Mouse (Mus musculus) lung, adult 2 months (tissue): Measurements from ENCODE around the gene Cyth1. TPM values are rescaled to one million over a fixed set of nuclear protein-coding genes. Genes with fewer than 3 reads are reported as not detected.
A peak's percentile ranks its signal among the peaks of the same experiment; 100 is the strongest.

Source experiments
- DNase-seq: peaks from one replicate; pipeline ENCODE4 v3.0.0; 2022
- H3K4me1 ChIP-seq: fragments of 200-500 bp; 2 replicates; pipeline ENCODE4 v1.6.1; 2011; ENCODE audit warnings: low read length; ENCODE audit not compliant: control insufficient read depth, insufficient read depth
- H3K4me3 ChIP-seq: fragments of 200-500 bp; replicated peaks from 2 replicates; pipeline ENCODE3; 2011; ENCODE audit warnings: low read depth, mild to moderate bottlenecking, control low read depth, low read length; ENCODE audit errors: extremely low read depth
- CTCF ChIP-seq: fragments of 200-500 bp; IDR thresholded peaks from 2 replicates; pipeline ENCODE4 v1.5.1; 2011; ENCODE audit warnings: mild to moderate bottlenecking, low read length, control low read depth; ENCODE audit not compliant: insufficient read depth
- POLR2A ChIP-seq: fragments of 200-500 bp; IDR thresholded peaks from 2 replicates; pipeline ENCODE4 v1.6.1; 2011; ENCODE audit warnings: low read depth, mild to moderate bottlenecking, control low read depth, low read length, borderline replicate concordance; ENCODE audit errors: extremely low read depth
- WGBS: fragments of 180-500 bp; shearing (Covaris S2); methylation state at CpG from one replicate; pipeline ENCODE4 v1.1.7; 2018; 5-methylcytosine and 5-hydroxymethylcytosine counted together
- polyA plus RNA-seq: library from polyadenylated mRNA; depleted of rRNA; stranded (reverse); fragments of >200 nt; gene quantifications from 2 replicates; pipeline ENCODE4 v1.2.3, GENCODE M21; 2012

Cyth1 gene
- polyA plus RNA-seq, 1 experiment = 23.1 TPM

DNA sequence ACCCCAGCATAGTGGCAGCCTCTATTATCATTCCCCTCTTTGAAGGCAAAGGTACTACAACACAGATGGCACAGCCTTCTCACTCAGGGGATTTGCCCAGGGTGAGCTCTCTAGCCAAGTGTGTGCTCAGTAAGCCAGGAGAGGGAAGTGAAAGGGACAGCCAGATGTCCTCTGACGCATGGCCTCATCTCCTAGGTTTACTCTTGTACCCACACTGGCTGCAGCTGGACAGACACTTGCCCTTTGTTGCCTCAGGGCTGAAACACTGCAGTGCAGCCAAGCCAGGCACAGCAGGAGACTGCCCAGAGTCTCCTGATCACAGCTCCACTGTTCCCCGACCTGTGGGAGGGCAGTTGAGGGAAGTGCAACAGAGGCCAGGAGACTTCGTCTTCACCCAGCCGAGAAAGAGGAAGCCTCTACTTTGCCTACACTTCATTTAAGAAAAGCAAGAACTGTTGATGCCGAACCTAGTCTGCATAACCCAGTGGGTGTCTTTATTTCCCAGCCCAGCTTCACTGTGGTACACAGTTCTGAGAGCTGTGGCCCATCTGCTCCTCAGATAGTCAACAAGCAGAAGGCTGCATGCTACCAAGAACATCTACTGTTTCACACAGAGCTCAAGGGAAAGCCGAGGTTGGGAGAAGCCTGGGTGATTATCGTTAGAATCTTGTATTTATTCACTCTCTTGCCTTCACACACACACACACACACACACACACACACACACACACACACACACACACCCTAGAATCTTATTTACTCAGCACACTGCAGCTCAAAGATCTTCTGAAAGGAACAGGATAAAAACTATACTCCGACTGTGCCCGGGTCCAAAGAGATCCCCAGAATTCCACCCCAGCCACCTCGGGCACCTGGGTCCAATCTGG lies 36.4 kb downstream of the Cyth1 start:
- no peak for DNase-seq
- 30% methylated on average over 10 of the region's 10 CpGs for WGBS

DNA sequence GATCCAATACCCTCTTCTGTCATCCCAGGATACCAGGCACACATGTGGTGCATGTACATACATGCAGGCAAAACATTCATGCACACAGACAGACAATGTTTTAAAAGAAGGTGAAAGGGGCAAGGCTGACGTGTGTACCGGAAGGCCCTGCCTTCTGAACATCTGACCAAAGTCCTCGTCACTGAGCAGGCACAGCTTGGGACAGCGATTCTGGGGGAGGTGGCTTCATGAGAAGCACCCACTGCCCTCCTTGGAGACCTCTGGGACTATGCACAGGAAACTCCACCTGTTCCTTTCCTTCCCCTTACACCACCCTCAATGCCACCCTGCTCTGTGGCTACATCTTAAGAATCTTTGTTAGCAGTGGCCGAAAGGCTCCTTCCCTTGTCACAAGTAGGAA lies 37.4 kb downstream of the Cyth1 start:
- no peak overlapping the region for H3K4me3 ChIP-seq
- H3K4me1 ChIP-seq = peaks cover 52% of the 10 kb centered on the region
- WGBS = 44% methylated on average over 5 of the region's 5 CpGs
- DNase-seq = no peak
- TF ChIP-seq POLR2A (no peak), CTCF (no peak)

More for the DNA sequence above, 36.4 kb downstream of the Cyth1 start:
- TF ChIP-seq CTCF = no peak
- TF ChIP-seq POLR2A = no peak
- H3K4me1 ChIP-seq = peaks cover 57% of the 10 kb centered on the region
- H3K4me3 ChIP-seq = no peak overlapping the region

DNA sequence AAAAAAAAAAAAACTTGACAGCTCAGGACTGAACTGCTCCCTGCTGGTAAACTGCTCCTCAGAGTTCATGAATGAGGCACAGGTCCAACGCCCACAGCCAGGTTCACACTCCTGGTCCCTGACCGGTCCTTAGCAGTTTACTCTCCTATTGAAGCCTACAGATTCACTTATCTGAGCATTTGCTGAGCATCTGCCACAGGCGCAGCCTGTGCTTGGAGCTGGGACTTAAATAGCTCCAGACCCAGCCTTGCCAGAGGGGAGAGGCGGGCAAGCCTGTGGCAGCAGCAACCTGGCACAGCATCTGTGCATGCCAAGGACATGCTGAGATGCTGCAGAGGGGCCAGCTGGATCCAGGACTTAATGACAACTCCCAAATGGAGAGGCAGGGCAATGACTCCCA lies 38.3 kb downstream of the Cyth1 start:
- DNase-seq = no peak
- Histone ChIP-seq H3K4me3 (no peak overlapping the region), H3K4me1 (peaks cover 51% of the 10 kb centered on the region)
- WGBS = 81% methylated on average over 4 of the region's 4 CpGs
- TF ChIP-seq CTCF (no peak), POLR2A (no peak)

DNA sequence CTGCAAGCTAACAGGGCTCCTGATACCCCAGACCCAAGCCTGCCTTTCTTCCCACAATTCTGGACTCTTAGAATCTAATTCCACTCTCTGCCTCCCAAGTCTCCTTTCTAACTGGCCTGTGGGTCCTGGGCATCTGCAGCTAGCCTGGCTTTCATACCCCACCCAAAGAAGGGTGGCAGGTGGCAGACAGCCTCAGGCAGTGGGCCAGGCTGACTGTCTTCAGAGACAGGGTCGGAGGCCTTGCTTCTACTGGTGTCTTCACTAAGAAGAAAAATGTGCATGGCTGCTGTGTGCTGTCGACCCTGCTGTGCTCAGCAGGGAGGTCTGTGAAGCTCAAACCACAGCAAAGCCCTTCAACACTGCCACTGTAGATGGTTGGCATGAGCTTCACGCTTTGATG lies 39.0 kb downstream of the Cyth1 start:
- 66% methylated on average over 3 of the region's 3 CpGs for WGBS
- no peak for TF ChIP-seq CTCF
- TF ChIP-seq POLR2A = no peak
- peaks cover 48% of the 10 kb centered on the region for H3K4me1 ChIP-seq

DNA sequence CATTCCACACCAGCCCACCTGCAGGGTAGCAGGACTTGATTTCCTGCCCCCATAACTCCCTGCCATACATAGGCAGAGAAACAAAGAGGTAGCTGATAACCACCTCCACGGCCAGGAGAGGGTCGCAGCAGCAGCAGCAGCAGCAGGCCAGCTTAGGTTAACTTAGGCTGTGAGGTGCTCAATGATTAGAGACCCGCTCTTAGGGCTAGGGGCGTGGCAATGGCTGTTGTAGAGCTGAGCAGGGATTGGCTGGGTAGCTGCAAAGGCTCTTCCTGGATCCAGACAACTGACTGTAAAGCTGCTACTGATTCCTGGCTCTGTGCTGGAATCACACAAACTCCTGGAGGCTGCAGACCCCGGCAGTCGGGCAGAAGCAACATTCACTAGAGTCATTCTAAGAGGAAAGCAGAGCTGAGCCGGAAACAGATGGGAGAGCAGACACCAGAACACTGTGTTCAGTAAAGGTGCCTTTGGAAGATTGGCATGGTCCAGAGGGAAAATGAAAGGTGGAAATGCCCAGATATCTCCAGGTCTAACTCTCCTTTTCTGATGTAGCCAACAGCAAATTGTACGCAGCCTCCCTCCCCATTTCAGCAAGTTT lies 39.6 kb downstream of the Cyth1 start:
- WGBS = 34% methylated on average over 8 of the region's 8 CpGs
- TF ChIP-seq CTCF = no peak
- no peak for TF ChIP-seq POLR2A
- H3K4me1 ChIP-seq = peaks cover 48% of the 10 kb centered on the region
- H3K4me3 ChIP-seq = no peak overlapping the region
- no peak for DNase-seq

More for the DNA sequence above, 39.0 kb downstream of the Cyth1 start:
- no peak overlapping the region for H3K4me3 ChIP-seq
- DNase-seq = no peak

DNA sequence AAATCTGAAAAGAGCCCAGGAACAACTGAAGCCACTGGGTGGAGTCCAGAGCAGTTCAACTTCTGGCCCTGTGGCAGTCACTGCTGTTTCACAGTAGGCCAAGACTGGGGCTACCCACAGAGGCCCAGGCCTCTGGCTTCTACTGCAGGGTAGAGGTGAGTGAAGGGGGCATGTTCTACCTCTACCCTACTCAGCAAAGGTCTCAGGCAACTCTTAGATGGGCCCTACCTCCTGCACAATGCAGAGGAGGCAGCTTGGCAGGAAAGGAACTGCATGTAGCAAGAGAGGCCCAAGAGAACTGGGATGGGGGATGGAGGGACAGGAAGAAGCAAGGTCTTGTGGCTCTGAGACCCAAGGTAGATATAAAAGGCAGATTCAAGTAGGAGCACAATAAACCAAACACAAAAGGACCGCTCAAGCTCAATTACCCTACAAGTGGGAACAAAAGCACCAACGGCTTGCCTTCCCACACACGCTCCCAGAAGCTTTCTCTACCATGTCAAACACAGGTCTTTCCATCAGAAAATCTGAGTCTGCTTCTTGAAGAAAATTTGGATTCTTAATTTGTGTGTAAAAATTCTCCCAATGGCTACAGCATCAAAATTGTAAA lies 40.9 kb downstream of the Cyth1 start:
- no peak for DNase-seq
- H3K4me3 ChIP-seq = no peak overlapping the region
- no peak for TF ChIP-seq POLR2A
- no peak for TF ChIP-seq CTCF
- WGBS = 73% methylated on average over 3 of the region's 3 CpGs
- peaks cover 52% of the 10 kb centered on the region for H3K4me1 ChIP-seq

DNA sequence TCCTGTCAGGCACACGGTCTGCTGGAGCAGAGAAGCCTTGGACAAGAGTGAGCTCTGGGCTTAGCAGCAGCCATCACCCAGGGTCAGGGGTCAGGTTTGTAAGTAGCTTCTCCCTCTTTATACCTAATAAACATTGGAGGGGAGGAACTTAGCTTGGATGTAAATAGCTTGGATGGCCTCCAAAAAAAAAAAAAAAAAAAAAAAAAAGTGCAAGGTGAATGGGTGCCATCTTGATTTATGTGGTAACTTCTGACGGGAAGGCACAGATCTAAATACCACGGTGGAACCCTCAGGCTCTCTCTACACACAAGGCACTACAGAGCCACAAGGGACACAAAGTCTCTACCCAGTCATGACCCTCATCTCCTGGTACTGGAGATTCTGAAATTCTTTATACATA lies 42.1 kb downstream of the Cyth1 start:
- H3K4me1 ChIP-seq = peaks cover 55% of the 10 kb centered on the region
- TF ChIP-seq CTCF (no peak), POLR2A (no peak)
- no peak for DNase-seq
- WGBS = 52% methylated on average over 3 of the region's 3 CpGs
- H3K4me3 ChIP-seq = no peak overlapping the region

DNA sequence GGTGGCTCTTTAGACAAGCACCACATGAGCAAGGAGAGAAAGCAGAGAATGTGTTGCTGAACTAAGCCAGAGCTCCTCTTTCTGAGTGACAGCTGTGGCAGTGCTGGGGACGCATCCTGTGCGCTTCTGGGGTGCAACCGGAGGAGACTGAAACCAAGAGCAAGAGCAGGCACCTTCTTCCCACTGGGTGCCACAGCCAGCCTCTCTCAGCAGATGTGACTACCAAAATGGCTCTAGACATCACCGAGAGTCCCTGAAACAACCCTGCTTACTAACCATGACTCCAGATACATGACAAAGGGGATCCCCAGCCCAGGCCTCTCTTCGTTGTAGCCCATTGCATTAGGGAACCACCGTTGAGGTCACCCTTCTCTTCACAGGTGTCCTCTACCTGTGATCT lies 44.9 kb downstream of the Cyth1 start:
- no peak for DNase-seq
- H3K4me1 ChIP-seq = peaks cover 55% of the 10 kb centered on the region
- TF ChIP-seq POLR2A = no peak
- TF ChIP-seq CTCF = no peak
- 83% methylated on average over 6 of the region's 6 CpGs for WGBS
- H3K4me3 ChIP-seq = no peak overlapping the region

DNA sequence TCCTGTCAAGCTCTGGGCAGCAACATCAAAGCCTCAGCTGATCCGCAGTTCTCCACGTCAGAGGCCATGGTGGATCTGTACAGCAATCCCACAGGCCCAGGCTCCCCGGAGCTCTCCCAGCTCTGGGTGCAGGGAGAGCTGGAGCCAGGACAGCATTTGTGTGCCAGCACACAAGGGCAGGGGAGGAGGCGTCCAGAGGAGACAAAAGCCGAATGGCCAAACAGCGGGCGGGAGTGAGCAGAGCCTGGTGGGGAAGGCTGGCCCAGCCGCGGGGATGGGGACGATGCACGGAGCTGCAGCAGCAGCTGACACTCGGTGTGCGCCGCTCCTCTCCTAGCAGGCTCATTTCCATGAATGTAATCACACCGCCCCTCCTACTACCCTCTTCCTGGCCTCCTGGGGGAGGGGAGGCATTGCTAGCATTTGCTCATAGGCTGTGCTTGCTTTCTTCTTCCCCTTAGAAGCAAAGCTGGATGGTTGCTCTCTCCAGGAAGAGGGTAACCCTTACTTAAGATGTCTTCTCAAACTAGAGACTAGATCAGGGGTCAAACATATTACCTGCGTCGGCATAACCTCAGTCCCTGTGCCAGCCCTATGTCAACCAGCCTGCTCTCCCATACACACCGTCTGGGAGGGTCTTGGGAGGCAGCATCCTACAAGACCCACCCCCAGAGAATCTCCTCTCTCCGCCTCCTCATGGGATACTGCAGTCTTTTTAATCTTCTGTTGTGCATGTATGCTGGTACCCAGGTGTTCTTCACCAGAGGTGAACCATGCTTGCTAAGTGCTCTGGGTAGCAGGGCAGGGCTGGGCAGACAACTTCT lies 45.8 kb downstream of the Cyth1 start:
- no peak for TF ChIP-seq CTCF
- WGBS = 18% methylated on average over 19 of the region's 19 CpGs
- DNase-seq = no peak
- peaks cover 59% of the 10 kb centered on the region for H3K4me1 ChIP-seq
- peak overlapping the region; percentile 24 for H3K4me3 ChIP-seq
